Mouse (Mus musculus): ENCODE measurements around the gene Bcl9l.
"Not testable (repeated sequence)": the region's sequence is repeated elsewhere in the genome, so short reads cannot be mapped to it uniquely, and the experiment has no call there.

The Bcl9l gene

GRCm38 (mm10) chr9:44482552-44482951, at the start of gene Bcl9l:
Bcl9l (plus strand) TSS chr9:44482825.
- DNase-seq (ENCODE audit: low spot score in 2 of 2): peak; percentile 82 to 91

GRCm38 (mm10) chr9:44435747-44436146, 46.9 kb upstream of the Bcl9l start:
- DNase-seq (ENCODE audit: low spot score in 2 of 2): peak; percentile 34 to 70

- no peak for DNase-seq (ENCODE audit: low spot score in 2 of 2)
Observed at GRCm38 (mm10) chr9:44440961-44441360, 41.7 kb upstream of the Bcl9l start, which contains the start of gene Foxr1. Foxr1 (minus strand) TSS chr9:44441136.

DNA sequence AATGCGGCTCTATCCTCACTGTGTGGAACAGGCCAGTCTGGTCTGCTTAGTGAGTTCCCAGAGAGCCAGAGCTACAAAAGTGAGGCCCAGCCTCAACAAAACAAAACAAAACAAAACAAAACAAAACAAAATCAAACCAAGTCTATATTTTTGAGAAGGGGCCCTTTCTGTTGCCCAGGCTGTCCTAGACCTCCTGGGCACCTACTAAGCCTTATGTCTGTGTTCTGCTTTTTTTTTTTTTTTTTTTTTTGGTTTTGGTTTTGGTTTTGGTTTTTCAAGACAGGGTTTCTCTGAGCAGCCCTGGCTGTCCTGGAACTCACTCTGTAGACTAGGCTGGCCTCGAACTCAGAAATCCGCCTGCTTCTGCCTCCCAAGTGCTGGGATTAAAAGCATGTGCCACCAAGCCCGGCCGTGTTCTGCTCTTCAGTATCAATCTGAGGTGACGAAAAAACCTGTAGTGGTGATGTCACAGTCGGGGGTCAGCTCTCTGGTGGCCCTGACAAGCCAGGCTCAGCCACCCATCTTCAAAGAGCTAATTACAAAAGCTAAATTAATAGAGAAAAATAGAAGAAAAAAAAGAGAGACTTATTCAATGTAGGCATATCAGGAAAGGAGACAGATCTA, 38.1 kb upstream of the Bcl9l start:
- DNase-seq (ENCODE audit: low spot score in 2 of 2): not testable (repeated sequence)

DNA sequence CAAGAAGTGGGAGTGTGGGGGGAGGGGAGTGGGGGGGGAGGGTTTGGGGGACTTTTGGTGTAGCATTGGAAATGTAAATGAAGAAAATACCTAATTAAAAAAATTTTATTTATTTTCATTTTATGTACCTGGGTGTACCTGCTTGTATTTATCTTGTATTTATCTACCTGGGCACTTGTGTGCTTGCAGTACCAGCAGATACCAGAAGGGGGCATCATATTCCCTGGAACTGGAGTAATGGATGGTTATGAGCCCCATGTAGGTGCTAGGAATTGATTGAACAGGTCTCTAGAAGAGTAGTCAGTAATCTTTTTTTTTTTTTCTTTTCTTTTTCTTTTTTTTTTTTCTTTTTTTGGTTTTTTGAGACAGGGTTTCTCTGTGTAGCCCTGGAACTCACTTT, 32.2 kb upstream of the Bcl9l start:
- no peak for DNase-seq (ENCODE audit: low spot score in 2 of 2)

- DNase-seq (ENCODE audit: low spot score in 2 of 2): peak; percentile 77 to 93
Observed at GRCm38 (mm10) chr9:44454132-44454890, 28.3 kb upstream of the Bcl9l start.

DNA sequence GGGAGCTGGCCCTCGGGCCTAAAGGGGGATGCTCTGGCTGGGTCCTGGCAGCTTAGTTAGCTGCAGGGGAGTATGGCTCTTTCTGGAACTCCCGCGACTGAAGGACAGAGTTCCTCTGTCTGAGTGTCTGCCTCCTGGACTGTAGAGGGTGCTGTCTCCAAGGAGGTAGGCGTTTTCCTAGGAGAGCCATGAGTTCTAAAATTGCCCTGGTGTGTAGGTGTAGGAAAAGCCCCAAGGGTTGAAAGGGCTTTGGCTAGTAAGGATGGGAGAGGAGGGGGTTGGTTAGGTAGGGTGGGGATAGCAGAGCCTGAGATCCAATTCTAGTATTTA, 27.8 kb upstream of the Bcl9l start, which contains the start of gene Upk2:
Upk2 (minus strand) TSS at position 86 of the 330 bp plus-strand sequence.
- DNase-seq (ENCODE audit: low spot score in 2 of 2): no peak

- DNase-seq (ENCODE audit: low spot score in 2 of 2): no peak
Observed at GRCm38 (mm10) chr9:44457035-44457742, 25.4 kb upstream of the Bcl9l start.

- no peak for DNase-seq (ENCODE audit: low spot score in 2 of 2)
Observed at GRCm38 (mm10) chr9:44461950-44462349, 20.7 kb upstream of the Bcl9l start.

GRCm38 (mm10) chr9:44468224-44468623, 14.4 kb upstream of the Bcl9l start:
- DNase-seq (ENCODE audit: low spot score in 2 of 2): no peak

DNA sequence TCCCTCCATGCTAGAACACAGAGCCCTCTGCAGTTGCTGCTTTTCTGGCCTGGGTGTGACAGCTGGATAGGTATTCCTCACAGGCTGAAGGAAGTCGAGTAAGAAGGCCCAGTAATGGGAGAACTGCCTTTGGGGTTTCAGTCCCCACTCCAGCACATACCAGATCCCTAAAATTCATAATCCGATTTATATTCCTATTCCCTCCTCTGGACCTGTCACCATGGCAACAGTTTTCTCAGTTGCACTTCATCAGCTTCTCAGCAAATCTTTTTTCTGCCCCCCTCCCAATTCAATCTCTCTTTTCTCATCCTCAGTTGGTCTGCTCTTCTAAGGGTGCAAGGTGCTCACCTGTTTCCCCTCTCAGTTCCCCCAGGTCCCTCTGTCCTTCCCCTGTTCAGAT, 13.8 kb upstream of the Bcl9l start:
- DNase-seq (ENCODE audit: low spot score in 2 of 2): no peak

- DNase-seq (ENCODE audit: low spot score in 2 of 2): peak in 1 of 2 experiments; percentile 63
Observed at GRCm38 (mm10) chr9:44473184-44473583, 9.4 kb upstream of the Bcl9l start.

- DNase-seq (ENCODE audit: low spot score in 2 of 2): no peak
Observed at GRCm38 (mm10) chr9:44474327-44474726, 8.3 kb upstream of the Bcl9l start.

- no peak for DNase-seq (ENCODE audit: low spot score in 2 of 2)
Observed at GRCm38 (mm10) chr9:44475936-44476335, 6.7 kb upstream of the Bcl9l start.

DNA sequence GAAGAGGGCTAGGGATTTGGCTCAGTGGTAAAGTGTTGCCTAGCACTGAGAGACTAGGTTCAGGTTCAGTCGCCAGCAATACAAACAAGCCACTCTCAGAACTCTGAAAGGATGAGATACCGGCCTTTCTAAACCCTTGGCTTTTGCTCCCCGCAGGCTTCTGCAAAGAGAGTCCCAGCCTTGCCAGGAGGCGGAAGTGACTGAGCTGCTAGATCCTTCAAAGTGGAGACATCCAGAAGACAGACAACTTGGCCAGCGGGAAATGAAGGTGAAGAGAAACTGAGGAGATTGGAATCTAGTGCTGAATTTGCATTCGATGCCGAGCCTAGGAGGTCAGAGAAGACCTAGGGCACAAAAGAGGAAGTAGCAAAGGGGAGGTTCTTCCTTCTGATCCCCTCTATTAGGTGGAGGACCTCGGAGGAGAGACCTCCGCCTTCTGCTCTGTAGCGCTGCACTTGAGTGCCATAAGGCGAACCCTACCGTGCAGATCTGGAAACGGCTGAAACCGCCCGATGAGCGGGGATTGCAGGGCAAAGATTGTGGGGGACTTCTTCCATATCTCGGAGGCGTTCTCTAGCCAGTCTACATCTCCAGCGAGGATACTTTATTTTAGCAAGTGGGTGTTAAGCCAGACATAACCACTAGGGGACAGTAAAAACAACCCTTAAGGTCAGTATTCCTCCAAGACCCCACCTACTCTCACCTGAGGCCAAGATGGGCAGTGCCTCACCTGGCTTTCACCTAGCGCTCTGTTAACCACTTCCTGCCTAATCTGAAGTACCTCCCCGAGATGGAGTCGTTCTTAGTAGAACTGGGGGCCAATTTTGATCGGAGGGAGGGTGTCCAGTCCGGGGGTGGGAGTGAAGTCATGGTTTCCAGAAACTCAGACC, 5.0 kb upstream of the Bcl9l start:
- peak in 1 of 2 experiments; percentile 73 for DNase-seq (ENCODE audit: low spot score in 2 of 2)

- no peak for DNase-seq (ENCODE audit: low spot score in 2 of 2)
Observed at GRCm38 (mm10) chr9:44478229-44478921, 4.2 kb upstream of the Bcl9l start.

GRCm38 (mm10) chr9:44478959-44479605, 3.5 kb upstream of the Bcl9l start:
- no peak for DNase-seq (ENCODE audit: low spot score in 2 of 2)

GRCm38 (mm10) chr9:44479628-44480428, 2.8 kb upstream of the Bcl9l start:
- DNase-seq (ENCODE audit: low spot score in 2 of 2): peak; percentile 63 to 85

GRCm38 (mm10) chr9:44482112-44482511, 513 bp upstream of the Bcl9l start:
- no peak for DNase-seq (ENCODE audit: low spot score in 2 of 2)
